Mouse (Mus musculus) intestine, embryonic 14.5 days (tissue): ENCODE results near the gene Gas2l1. TPM values are rescaled to one million over a fixed set of nuclear protein-coding genes. Genes with fewer than 3 reads are reported as not detected.

Experiments
- ATAC-seq: fragments of 200-750 bp; cut with Nextera tagmentation; replicated peaks from 2 replicates; pipeline ENCODE4 v1.8.0; 2017; ENCODE audit warnings: low read depth, moderate number of reproducible peaks, moderate TSS enrichment, moderate library complexity; ENCODE audit not compliant: low FRiP score, low TSS enrichment
- DNase-seq: peaks from one replicate; pipeline ENCODE4 v3.0.0-alpha.2; 2018; ENCODE audit warnings: low spot score
- H3K27ac ChIP-seq: fragments of 300-500 bp; sonication (generic); 2 replicates; pipeline ENCODE4 v1.5.1; 2014; ENCODE audit warnings: low read depth, mild to moderate bottlenecking, control low read depth
- H3K27me3 ChIP-seq: fragments of 300-500 bp; sonication (generic); replicated peaks from 2 replicates; pipeline ENCODE4 v1.6.1; 2014; ENCODE audit warnings: low read length, control low read depth; ENCODE audit not compliant: control insufficient read depth, insufficient read depth
- H3K36me3 ChIP-seq: fragments of 300-500 bp; sonication (generic); 2 replicates; pipeline ENCODE4 v1.6.1; 2014; ENCODE audit warnings: low read length, control low read depth; ENCODE audit not compliant: control insufficient read depth, insufficient read depth
- H3K4me1 ChIP-seq: fragments of 300-500 bp; sonication (generic); replicated peaks from 2 replicates; pipeline ENCODE4 v1.6.1; 2014; ENCODE audit warnings: low read length, control low read depth, mixed read lengths; ENCODE audit not compliant: control insufficient read depth, insufficient read depth
- H3K4me2 ChIP-seq: fragments of 300-500 bp; sonication (generic); 2 replicates; pipeline ENCODE4 v1.6.1; 2014; ENCODE audit warnings: low read length
- H3K4me3 ChIP-seq: fragments of 300-500 bp; sonication (generic); 2 replicates; pipeline ENCODE4 v1.5.1; 2014; ENCODE audit warnings: low read depth, low read length, control low read depth, mixed read lengths
- H3K9ac ChIP-seq: fragments of 300-500 bp; sonication (generic); 2 replicates; pipeline ENCODE4 v1.6.1; 2014; ENCODE audit warnings: mild to moderate bottlenecking, low read length
- H3K9me3 ChIP-seq: fragments of 300-500 bp; sonication (generic); 2 replicates; pipeline ENCODE4 v1.6.1; 2016; ENCODE audit warnings: low read length, control low read depth; ENCODE audit not compliant: control insufficient read depth
- WGBS: fragments of 180-500 bp; shearing (Covaris S2); extraction: QIAGEN DNeasy Blood & Tissue Kit; methylation state at CpG from one replicate; pipeline ENCODE4 v1.1.7; 2014; 5-methylcytosine and 5-hydroxymethylcytosine counted together
- polyA plus RNA-seq: library from polyadenylated mRNA; unstranded; fragments of >200 nt; fragmentation: Nextera tagmentation; extraction: Ambion mirVana; gene quantifications from 2 replicates; pipeline ENCODE4 v1.2.1, GENCODE M21; 2014

The Gas2l1 gene
- polyA plus RNA-seq, 1 experiment from 2014 or later: 29.3 TPM

DNA sequence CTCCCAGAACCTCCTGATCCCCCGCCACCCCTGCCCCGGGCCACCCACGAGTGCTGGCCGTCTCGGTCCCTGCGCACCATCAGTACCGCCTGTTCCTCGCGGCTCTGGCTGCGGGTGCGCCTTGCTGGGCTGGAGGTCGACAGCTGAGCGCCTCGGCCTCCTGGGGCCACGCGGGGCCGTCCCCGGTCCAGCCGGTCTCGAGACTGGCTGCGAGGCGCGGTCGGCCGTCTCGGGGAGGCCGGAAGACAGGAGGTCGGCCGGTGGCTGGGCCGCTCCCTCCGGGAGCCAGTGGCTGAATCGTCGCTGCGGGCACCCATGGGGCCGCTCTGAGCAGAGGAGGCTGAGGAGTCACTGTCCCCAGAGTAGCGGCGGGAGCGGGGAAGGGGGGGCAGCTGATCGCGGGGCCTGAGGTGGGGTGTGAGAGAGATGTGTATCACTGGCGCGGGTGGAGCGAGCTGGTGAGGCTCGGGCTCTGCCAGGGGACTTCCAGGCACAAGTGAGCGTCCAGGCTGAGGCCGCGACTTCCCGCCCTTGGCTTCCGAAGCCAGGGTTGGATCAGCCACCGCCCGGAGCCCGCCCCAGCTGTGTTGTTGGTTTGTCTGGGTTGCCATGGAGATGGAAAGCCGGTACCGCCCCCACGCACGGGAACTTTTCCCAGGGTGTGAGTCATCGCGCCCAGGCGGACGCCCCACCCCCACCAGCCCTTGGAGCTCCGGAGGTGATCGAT is 3.6 kb downstream of the Gas2l1 start:
- Histone ChIP-seq H3K9ac (peak overlapping the region; percentile 23), H3K27ac (no peak overlapping the region), H3K36me3 (no peaks in the 10 kb centered on the region), H3K4me1 (peaks cover 31% of the 10 kb centered on the region), H3K27me3 (peaks cover 69% of the 10 kb centered on the region), H3K9me3 (no peaks in the 10 kb centered on the region), H3K4me3 (peak overlapping the region; percentile 29), H3K4me2 (peak overlapping the region; percentile 63)
- 4% methylated on average over 62 of the region's 62 CpGs for WGBS
- peak; percentile 97 for DNase-seq
- ATAC-seq: peak; percentile 40

DNA sequence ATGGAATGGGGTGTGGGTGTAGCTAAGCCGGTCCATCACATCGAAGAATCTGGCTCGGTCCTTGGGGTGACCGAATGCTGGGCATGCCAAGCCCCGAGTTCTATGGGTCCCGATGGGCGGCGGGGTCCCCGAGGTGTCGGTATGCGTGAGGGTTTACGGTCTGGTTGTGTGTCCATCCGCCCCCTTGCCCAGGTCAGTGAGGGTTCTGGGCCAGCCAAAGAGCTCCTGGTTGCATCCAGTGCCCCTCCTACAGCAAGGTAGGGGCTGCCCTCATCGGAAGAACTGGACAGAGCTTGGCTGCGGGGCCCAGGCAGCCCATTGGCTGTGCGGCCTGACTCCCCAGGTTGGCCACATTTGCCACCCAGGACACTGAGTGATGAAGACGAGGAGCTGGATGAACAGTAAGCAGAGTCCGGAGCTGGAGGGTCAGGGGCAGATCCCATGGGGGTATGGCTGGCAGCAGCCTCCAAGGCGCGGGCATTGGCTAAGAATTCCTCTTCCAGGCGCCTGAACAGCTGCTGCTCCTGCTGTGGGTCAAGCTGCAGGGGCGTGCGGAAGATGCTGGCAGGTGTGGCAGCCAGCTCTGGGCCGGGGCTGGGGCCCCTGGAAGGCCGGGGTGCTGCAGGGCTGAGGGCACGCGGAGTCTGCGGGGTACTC is 4.2 kb downstream of the Gas2l1 start:
- Histone ChIP-seq H3K4me2 (peak overlapping the region; percentile 63; the same call in 1 of the 2 replicates), H3K4me3 (no peak overlapping the region), H3K9me3 (no peaks in the 10 kb centered on the region), H3K4me1 (peaks cover 31% of the 10 kb centered on the region), H3K36me3 (no peaks in the 10 kb centered on the region), H3K27me3 (peaks cover 75% of the 10 kb centered on the region), H3K27ac (no peak overlapping the region), H3K9ac (no peak overlapping the region; the same call in 1 of the 2 replicates)
- DNase-seq: no peak
- WGBS: 63% methylated on average over 28 of the region's 28 CpGs
- no peak for ATAC-seq

- Histone ChIP-seq H3K4me2 (no peak overlapping the region), H3K36me3 (no peaks in the 10 kb centered on the region), H3K4me3 (no peak overlapping the region), H3K9me3 (no peaks in the 10 kb centered on the region), H3K27me3 (peaks cover 86% of the 10 kb centered on the region), H3K27ac (no peak overlapping the region), H3K9ac (no peak overlapping the region), H3K4me1 (peaks cover 30% of the 10 kb centered on the region)
- 14% methylated on average over 27 of the region's 27 CpGs for WGBS
- DNase-seq (peak; percentile 70), ATAC-seq (no peak)
Measured at GRCm38 (mm10) chr11:5059704-5060156, 5.4 kb downstream of the Gas2l1 start.

DNA sequence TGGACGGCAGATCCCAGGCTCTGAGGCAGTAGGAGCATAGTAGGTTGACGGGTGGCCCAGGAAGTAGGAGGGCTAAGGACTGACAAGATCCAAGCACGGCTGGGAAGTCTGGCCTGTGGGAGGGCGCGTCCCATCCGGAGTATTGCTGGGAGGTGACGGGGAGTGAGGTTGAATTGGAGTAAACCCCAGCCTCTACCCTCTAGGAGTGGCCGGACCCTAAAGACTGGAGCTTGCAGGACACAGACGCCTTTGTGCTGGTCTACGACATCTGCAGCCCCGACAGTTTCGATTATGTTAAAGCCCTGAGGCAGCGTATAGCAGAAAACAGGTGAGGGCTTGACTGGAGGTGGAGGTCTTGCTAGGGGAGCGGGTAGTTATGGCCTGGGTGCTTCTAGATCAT is 5.9 kb downstream of the Gas2l1 start:
- WGBS: 31% methylated on average over 14 of the region's 14 CpGs
- no peak overlapping the region for H3K4me2 ChIP-seq
- DNase-seq: no peak

DNA sequence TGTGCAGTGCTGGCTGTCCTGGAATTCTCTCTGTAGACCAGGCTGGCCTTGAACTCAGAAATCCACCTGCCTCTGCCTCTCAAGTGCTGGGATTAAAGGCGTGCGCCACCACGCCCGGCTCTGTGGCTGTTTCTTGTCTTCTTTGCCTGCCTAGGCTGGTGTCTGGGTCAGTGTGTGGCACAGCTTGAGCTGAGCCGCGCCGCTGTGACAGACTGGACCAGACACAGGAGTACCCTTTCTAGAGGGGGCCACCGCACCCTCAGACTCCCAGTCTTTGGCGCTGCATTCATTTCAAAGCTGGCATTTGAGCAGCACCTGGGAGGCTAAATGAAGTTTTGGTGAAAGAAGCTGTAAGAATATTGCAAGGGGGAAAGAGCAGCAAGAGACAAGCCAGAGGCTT is 6.3 kb downstream of the Gas2l1 start:
- peaks cover 24% of the 10 kb centered on the region for H3K4me1 ChIP-seq
- ATAC-seq: no peak
- no peaks in the 10 kb centered on the region for H3K36me3 ChIP-seq
- H3K27ac ChIP-seq: no peak overlapping the region
- no peak overlapping the region for H3K9ac ChIP-seq
- no peak overlapping the region for H3K4me2 ChIP-seq
- WGBS: 33% methylated on average over 9 of the region's 9 CpGs
- H3K4me3 ChIP-seq: no peak overlapping the region
- peaks cover 82% of the 10 kb centered on the region for H3K27me3 ChIP-seq
- no peak for DNase-seq
- H3K9me3 ChIP-seq: no peaks in the 10 kb centered on the region

More for the DNA sequence above, 5.9 kb downstream of the Gas2l1 start:
- Histone ChIP-seq H3K9me3 (no peaks in the 10 kb centered on the region), H3K36me3 (no peaks in the 10 kb centered on the region), H3K27ac (no peak overlapping the region), H3K9ac (no peak overlapping the region), H3K27me3 (peaks cover 82% of the 10 kb centered on the region), H3K4me3 (no peak overlapping the region), H3K4me1 (peaks cover 25% of the 10 kb centered on the region)
- ATAC-seq: no peak

DNA sequence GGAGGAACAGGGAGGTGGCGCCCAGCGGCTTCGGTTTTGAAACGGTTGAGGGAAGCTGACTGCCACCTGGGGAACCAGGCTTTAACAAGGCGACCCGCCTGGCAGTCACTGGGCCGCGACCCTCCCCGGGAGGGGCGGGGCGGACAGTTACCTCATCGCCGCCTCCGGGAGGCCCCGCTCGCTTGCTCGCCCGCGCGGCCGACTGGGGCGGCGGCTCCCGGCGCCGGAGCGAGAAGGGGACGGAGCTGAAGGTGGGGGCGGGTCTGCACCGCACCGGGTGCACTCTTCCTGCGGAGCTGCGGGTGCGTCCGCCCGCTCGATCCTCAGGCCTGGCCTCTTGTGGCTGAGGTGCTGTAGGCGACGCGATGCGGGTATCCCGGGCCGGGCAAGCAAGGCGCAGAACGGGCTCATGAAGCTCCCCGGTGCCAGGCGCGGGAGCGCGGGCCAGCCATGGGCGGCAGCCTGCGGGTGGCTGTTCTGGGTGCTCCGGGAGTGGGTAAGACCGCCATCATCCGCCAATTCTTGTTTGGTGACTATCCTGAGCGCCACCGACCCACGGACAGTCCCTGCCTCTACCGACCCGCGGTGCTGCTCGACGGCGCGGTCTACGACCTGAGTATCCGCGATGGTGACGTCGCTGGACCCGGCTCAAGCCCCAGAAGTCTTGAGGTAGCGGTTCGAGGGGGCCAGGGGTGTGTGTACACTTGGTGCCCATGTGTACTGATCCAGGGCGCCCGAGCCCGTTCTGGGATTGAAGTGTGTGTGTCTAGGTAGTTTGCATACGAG is 7.1 kb downstream of the Gas2l1 start, which contains the start of gene Rasl10a:
Gene Rasl10a (plus strand): TSS at position 273 of the 786 bp plus-strand sequence.
- H3K4me3 ChIP-seq: peak within 1 kb of the TSS; percentile 45
- H3K27me3 ChIP-seq: peaks cover 76% of the 10 kb centered on the region
- ATAC-seq: no peak
- H3K4me1 ChIP-seq: peaks cover 24% of the 10 kb centered on the region
- 2% methylated on average over 77 of the region's 77 CpGs for WGBS
- no peaks in the 10 kb centered on the region for H3K9me3 ChIP-seq
- H3K36me3 ChIP-seq: no peaks in the 10 kb centered on the region
- DNase-seq: peak; percentile 76
- no peak within 1 kb of the TSS for H3K27ac ChIP-seq
- H3K4me2 ChIP-seq: peak within 1 kb of the TSS; percentile 72
- peak within 1 kb of the TSS; percentile 39 for H3K9ac ChIP-seq

- Histone ChIP-seq H3K4me3 (peak overlapping the region; percentile 45), H3K36me3 (no peaks in the 10 kb centered on the region), H3K4me2 (peak overlapping the region; percentile 72), H3K9ac (no peak overlapping the region), H3K27ac (no peak overlapping the region), H3K27me3 (peaks cover 70% of the 10 kb centered on the region), H3K9me3 (no peaks in the 10 kb centered on the region), H3K4me1 (peaks cover 21% of the 10 kb centered on the region)
- no peak for ATAC-seq
- 22% methylated on average over 8 of the region's 8 CpGs for WGBS
- no peak for DNase-seq
Measured at GRCm38 (mm10) chr11:5057541-5057855, 7.6 kb downstream of the Gas2l1 start.

GRCm38 (mm10) chr11:5057064-5057463 is 8.1 kb downstream of the Gas2l1 start:
- H3K4me1 ChIP-seq: peaks cover 17% of the 10 kb centered on the region
- no peak overlapping the region for H3K4me3 ChIP-seq
- 60% methylated on average over 8 of the region's 8 CpGs for WGBS
- no peak for ATAC-seq
- no peak overlapping the region for H3K4me2 ChIP-seq
- no peak overlapping the region for H3K27ac ChIP-seq
- no peak overlapping the region for H3K9ac ChIP-seq
- H3K36me3 ChIP-seq: no peaks in the 10 kb centered on the region
- no peak for DNase-seq
- H3K27me3 ChIP-seq: peaks cover 66% of the 10 kb centered on the region
- H3K9me3 ChIP-seq: no peaks in the 10 kb centered on the region
